Mouse (Mus musculus): ENCODE results near the gene Psma6.
"Not testable (repeated sequence)": the region's sequence is repeated elsewhere in the genome, so short reads cannot be mapped to it uniquely, and the experiment has no call there.

Gene Psma6

DNA sequence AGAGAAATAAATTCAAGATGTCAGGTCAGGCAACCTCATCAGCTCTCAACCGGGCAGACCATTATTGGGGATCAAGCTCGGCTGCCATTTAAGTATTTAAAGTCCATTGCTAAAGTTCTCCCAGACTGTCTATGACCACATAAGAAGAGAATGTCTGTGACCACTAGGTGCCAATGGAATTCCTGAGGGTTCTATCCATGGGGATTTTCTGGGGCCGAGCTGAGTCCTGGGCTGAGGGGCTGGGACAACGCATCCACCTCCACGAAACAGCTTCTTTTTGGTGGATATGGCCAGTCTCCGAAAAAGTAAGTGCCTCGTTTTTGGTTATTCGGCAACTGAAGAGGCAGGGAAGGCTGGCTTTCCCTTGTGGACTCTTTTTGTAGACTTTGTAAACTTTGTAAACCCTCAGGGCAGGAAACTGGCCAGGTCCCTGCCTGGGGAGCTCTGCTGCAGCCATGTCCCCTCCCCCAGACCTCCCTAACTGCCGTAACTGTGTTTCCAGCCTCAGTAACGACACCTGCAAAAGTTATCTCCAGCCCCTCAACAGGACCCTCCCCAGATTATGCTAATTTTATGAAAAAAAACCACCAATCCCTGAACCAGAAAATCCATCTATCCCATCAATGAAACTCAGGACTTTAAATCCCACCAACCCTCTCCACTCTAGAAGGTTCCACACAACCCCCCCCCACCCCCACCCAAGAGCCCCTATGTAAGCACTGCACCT lies at the start of gene Psma6:
Gene Psma6 (plus strand): TSS at position 200 of the 727 bp plus-strand sequence.
- no peak for DNase-seq

DNA sequence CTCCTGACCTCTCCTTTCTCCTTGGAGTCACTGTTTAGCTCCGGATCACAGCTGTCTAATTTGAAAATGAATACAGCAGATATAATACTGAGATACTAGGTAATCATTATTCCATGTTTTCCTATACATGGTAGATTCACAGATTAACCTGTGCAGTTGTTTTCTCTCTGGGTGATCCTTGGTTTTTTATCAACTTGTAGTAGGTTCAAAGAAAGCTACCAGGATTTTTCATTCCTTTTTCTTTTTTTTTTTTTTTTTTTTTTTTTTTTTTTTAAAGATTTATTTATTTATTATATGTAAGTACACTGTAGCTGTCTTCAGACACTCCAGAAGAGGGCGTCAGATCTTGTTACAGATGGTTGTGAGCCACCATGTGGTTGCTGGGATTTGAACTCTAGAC lies 45.5 kb upstream of the Psma6 start:
- DNase-seq: not testable (repeated sequence)

DNA sequence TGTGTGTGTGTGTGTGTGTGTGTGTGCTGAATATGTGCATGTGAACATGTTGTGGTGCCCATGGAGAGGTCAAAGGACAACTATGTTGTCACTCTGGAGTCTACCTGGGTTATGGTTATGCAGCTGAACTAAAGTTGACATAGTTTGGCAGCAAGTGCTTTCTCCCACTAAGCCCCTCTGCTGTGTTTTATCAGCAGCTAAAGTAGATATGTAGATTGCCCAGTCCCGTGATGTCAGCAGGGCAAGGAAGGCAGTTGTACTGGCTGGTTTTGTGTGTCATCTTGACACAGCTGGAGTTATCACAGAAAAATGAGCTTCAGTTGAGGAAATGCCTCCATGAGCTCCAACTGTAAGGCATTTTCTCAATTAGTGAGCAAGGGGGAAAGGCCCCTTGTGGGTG lies 41.0 kb upstream of the Psma6 start:
- not testable (repeated sequence) for DNase-seq

DNA sequence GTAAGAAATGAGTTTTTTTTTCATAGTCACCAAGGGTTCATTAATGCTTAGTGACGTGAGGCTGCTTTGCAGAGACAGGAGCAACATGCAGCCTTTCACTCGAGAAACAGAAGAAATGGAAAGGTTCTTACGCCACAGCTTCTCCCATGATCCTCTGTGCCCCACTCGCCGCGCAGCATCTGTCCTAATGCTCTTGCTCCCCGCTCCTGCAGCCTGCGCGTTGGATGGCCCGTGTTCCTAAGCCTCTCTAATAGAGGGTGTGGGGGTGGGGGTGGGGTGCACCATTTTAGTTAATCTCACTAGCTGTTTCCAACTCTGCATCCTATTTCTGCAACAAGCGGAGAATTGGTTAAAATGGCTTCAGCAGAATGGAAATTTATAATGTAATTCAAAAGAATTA lies 40.0 kb upstream of the Psma6 start:
- DNase-seq: no peak

DNA sequence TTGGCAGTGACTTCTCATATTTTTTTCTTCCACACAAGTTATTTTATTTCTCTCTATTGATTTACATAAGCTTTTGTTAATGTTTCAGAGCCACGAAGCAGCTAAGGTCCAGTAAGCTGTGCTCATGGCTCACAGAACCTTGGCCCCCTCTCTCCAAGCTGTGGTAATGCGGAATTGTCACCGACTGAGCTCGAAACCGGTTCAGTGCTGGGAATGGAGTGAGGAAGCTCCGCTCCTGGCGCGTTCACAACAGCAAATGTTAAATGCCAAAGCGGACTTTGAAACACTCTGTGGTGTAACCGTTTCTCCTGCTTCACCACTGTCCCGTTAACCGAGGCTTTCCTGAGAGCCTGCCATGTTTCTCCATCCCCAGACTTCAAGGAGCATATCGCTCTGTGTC lies 39.4 kb upstream of the Psma6 start:
- peak; percentile 22 for DNase-seq

DNA sequence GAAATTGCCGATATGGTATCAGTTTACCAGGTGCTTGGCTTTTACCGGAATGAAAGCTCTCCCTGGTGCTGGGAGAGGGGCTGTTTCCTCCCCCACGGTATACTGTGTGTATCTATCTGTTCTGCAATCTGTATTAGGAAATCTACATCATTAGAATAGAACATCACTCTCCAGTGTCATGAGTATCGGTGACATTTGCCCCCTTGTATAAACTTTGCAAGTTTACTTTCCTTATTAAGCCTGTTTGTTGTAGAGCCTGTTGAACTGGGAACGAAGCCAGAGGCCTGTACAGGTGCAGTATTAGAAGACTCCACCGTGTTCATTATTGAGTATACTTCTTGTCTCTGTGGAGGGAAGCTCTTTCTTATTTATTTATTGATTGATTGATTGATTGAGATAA lies 30.6 kb upstream of the Psma6 start:
- no peak for DNase-seq

DNA sequence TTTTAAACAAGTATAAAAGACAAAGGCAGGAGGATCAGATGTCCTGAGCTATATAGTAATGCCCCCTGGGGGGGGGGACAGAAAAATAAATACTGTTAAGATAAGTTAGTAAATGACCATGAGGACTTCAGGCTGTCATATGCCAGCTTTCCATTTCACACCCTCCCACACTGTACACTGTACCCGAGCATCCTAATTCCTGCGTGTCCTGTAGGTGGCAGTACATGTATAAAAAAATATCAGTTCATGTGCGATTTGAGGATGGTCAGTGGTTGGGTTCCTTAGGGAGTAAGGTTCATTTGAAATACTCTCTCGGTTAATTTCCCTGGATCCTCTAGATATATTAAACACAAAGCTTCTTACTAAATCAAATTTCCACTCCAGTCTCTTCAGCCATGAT lies 29.1 kb upstream of the Psma6 start:
- peak; percentile 59 for DNase-seq

DNA sequence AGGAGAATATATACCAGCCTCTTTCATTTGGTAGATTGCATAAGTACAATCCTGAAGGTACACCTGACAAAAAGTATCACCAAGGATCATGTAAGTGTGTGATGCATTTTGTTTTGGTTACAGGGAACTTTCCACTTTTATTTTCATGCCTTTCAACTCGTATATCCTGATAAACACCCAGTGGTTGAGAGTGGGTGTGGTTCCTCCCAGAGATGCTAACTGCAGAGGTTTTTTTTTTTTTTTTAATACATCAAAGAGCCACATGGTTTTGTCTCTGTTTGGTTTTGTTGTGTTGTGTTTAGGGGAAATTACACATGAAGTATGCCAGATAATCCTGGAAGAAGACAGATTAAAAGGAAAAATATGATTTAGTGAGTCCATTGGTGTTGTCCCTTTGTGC lies 26.7 kb upstream of the Psma6 start:
- DNase-seq: no peak

DNA sequence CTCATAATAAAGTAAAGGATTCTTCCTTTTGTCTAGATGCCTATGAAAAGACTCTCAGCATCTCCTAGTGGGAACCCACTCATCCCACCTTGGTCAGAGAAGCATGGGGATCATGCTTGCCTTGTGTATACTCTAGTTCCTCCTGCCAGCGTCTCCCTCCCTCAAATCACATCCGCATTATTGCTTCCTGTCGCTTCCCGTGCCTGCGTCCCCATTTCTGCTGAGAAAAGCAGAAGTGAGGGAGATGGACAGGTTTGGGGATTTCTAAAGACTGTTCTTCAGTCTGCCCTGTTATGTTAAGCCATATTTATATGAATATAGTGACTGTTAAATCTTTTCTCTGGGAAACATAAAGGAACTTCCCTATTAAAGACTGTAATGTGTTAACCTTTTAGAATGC lies 23.1 kb upstream of the Psma6 start:
- no peak for DNase-seq

DNA sequence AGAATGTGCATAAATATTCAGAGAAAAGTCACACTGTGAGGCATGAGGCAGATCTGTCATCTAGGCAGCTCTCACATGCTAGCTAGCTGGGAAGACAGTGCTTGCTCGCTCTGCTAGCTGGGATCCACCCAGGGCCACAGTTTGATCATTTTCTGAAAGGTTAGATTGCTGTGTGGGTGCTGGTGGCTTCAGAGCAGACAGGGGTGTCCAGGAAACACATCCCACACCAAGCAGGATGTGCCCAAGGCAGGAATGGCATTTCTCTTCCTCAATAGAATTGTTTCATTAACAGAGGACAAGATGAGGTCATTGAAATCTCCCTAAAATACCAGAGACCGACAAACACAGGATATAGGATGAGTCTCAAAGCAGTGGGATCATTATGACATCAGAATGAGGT lies 18.9 kb upstream of the Psma6 start:
- no peak for DNase-seq

DNA sequence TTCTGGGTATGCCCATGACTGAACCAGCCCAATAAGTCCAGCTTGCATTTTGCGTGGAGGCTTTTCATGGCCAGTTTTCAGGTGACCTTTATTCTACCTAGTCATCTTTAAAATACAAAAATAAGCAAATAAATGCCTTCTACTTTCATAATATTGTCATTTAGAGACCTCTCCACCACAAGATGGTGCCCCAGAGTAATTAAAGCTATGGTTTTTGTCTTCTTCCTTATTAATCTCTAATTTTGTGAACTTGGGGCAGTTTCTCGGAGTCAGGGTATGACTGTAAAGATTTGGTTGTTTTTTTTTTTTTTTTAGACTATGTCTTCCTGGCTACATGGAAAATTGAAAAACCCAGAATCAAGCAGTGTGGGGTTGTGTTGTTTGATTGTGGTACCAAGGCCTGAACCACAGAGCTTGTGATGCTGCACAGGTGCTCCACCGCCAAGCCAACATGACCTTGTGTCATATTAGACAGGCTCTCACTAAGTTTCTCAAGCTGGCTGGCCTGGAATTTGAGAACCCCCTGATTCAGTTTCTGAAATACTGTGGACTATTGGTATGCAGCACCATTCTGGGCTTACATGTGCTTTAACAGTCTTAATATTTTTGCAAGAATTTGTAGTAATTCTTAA lies 11.5 kb upstream of the Psma6 start:
- no peak for DNase-seq

DNA sequence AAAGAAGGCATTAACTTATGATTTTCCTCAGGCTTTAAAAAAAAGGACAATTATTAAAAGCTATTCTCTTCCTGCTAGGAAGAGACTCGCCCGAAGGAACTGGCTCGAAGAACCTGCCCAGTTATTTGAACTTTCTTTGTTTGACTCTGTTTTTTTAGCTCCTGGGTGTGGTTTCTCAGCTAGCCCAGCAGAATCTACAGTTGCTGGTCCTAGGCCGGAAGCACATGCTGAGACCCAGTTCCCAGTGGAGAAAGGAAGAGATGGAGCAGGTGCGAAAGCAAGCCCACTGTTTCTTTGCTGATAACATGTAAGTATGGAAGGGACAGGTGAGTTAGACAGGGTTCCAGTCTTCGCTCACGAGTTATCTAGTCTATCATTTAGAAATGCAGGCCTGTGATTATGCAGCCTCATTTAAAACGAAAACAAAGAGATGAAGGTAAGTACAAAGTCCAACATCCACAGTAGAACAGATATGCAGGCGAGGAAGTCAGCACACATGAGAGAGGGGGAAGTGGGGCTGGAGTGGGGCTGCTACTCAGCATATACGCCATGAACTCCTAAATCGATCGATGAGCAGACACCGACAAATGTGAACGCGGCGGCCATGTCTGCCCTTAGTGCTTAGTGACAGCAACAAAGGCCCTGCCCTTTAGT lies 6.9 kb upstream of the Psma6 start:
- no peak for DNase-seq

DNA sequence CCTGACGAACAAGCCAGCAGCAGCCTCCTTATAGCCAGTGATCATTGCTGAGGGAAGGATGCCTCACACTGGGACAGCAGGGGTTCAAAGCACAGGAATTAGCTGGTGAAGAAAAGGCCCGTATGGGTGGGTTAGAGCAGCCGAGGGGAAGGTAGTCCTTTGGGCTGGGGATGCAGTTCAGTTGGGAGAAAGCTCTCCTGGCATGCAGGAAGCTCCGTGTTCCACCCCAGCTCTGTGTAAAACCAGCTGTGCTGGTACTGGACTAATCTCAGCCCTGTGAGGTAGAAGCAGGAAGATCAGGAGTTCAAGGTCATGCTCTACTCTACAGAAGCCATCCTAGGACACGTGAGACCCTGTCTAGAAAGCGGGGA lies 6.4 kb upstream of the Psma6 start:
- DNase-seq: no peak

DNA sequence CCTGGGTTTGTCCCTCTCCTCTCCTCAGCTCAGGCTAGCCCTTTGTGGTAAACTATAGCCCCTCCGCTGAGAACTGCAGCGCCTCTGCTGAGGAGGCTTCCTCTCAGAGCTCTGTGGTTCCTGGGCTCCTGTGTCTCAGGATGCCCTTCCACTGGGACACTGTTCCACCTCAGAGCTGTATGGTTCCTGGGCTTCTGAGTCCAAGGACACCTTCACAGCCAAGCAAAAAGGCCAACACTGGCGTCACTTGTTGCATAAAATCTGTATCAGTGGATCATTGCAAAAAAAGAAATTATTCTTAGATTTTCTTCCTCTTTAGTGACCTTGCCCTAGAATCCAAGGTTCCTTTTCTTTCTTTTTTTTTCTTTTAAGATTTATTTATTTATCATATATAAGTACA lies 804 bp downstream of the Psma6 start:
- no peak for DNase-seq

DNA sequence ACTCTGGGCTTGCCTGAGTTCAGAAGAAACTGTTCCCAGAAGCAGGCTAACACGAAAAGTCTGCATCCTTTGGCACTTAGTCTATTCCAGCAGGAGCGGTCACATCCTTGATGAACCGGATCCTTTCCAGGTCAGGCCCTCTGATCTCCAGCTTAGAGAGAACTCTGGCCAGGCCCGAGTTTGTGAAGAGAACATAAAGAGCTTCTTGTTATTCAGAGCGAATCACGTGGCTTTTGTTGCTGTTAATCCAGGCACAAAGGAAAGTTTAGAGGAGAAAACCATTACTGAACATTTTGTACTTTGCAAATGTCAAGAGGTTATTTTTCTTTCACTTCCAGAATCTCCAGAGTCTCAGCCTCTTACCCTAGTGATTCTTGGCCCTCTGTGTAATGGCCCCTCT lies 1.9 kb downstream of the Psma6 start:
- DNase-seq: peak; percentile 54

DNA sequence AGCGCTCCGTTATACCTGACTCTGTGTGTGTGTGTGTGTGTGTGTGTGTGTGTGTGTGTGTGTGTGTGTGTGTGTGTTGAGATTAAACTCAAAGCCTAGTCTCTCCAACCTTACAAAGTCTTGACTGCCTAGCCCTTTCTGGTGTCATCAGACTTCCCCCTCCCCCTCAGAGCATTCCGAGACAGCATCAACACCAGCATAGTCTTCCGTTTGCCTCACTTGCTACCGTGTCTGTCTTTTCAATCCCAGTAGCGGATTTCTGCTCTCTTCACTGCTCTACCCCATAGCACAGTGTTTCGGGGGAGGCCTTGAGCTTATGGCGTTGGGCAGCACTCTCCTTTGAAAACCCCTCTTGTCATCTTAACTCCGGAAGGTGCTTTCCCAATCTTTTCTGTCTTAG lies 2.4 kb downstream of the Psma6 start:
- DNase-seq: no peak

DNA sequence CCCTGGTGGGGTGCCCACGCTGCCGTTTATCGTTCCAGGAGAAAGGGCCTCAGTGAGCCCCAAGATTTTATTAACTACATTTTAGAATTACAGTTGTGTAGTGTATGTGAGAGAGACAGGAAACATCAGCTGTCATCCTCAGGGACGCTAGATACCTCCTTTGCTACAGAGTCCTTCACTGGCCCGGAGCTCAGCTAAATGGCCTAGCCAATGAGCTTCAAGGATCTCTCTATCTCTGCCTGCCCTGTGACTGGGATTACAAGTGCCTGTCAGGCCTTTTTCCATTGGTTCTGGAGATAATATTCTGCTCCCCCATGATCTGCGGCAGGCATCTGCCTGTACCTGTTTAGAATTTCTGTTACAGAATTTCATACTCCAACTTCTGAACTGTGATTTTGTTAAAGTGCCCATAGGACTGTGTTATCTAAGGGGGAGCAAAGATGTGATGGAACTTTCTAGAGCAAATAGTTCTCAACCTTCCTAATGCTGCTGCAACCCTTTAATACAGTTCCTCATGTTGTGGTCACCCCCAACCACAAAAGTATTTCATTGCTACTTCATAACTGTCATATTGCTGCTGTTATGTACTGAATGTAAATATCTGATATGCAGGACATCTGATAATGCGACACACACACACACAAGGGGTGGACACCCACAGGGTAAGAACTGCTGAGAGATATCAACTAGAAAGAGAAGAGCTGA lies 3.2 kb downstream of the Psma6 start:
- no peak for DNase-seq

DNA sequence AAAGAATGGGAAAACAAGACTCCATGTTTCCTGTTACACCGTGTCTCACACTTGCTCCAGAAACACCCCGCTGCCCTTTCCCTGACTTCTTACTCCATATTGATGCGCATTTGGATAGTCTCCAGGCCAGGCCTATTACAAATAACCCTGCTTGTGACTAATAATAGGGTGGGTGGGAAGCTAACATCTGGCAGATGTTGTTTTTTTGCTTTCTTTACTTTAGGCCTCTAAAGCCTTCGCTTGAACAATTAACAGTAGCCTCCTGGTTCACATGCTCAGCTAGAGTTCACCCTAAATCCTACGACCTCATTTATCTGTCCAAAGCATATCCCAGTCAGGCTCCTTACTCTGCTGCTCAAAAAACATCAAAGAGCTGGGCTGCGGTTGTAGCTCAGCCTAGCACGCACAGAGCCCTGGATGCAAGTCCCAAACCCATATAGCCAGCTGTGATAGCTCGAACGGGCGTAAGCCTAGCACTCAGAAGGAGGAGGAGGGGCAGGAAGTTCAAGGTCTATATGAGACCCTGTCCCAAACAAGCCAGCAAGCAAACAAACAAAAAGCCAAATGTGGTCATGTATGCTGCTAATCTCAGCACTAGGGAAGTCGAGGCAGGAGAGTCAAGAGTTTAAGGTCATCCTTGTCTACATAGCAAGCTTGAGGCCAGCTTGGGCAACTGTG lies 3.9 kb downstream of the Psma6 start:
- no peak for DNase-seq

DNA sequence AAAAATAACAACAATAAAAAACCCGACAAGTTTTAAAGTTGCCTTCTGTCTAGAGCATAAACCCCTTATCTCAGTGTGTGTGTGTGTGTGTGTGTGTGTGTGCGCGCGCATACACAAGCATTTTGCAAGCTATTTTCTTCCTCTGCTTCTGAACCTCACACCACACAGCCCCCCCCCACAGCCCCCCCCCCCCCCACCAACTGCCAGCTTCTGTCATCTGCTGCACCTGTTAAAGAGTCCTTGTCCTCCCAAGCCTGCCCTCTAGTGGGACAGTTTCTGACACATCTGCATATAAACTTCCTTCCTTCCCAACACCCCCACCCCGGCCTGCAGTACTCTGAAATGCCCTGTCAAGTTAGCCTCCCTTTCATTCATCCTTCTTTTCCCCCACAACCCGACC lies 4.5 kb downstream of the Psma6 start:
- peak; percentile 63 for DNase-seq

DNA sequence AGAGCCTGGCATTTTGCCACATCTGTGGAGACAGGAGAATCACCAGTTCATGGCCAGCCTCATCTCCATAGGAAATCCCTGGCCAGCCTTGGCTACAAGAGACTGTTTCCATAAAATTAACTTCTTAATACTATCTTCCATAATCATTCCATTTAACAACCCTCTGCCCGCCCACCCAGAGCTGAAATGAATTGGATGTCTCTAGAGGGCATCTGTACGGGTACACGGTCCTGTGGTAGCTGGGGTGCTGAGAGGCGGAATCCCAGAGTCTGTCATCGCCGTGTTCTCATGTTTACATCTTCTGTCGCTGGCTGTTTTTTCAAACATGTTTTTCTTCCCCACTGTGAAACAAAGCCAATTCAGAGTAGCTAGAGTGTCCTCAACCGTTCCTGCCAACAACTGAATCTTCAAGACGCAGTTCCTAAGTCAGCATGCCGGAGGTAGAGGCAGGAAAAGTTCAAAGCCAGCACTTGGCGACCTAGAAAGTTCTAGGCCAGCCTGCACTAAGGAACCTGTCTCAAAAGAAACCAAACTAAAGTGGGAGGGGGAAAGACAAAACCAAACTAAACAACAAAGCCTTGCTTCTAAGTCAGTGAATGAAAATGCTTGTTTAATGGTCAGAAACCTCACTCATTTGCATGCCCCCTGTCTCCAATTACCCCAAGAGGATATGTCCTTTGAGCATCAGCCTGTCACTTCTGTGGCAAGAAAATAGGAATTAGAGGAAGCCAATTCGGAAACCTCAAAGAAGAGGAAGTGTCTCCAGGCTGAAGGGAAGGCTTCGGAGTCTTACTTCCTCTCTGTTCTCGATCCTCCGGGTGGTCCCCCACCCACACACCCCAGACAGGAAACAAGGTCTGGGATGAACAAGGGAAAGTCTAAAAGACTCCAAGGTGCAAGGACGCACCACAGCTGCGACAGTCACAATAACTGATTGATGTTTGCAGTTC lies 5.4 kb downstream of the Psma6 start:
- DNase-seq: peak; percentile 44

DNA sequence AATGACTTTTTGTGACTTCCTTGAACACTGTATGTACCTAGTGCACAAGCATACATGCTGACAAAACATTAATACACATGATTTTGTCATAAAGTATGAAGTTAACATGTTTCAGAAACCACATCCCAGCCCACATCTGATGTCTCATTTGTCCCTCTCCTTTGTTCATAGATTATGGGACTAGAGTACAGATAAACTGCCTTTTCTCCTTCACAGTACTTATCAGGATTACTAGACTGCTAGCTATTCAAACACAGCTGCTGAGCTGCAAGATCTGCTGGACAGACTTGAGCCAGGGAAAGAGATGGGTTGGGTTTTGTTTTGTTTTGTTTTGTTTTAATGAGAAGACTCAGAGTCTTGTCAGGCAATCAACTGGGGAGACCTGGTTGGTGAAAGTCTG lies 8.1 kb downstream of the Psma6 start:
- no peak for DNase-seq

All from kidney, postnatal 14 days (tissue).